Mouse (Mus musculus): ENCODE measurements around the gene Cdc42se2.

DNA sequence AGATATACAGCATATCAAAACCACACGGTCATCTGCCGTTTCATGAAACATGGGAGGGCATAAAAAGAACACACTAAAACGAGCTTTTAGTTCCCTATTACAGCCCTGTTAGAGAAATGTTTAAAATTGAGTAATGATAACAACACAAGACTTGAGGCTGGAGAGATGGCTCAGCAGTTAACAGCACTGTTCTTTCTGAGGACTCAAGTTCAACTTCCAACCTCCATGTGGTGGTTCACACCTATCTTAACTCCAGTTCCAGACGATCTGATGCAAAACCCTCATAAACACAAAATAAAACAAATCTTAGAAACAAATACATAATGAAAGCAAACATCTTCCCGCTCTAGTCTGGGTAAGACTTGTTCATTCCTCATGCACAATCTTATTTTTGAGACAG lies 24.7 kb downstream of the Cdc42se2 start:
- no peak for TF ChIP-seq CTCF (conservative IDR thresholded peaks at IDR 0.05 in 1 of 2, IDR thresholded peaks at IDR 0.05 in 1 of 2; ENCODE audit: low read depth in 2 of 2, low read length in 2 of 2)
- no peak for TF ChIP-seq UBTF (IDR thresholded peaks at IDR 0.05; ENCODE audit: low read depth, low read length)
- TF ChIP-seq POLR2A (IDR thresholded peaks at IDR 0.05; ENCODE audit: low read depth, low read length), result no peak
- no peak for TF ChIP-seq SMC3 (IDR thresholded peaks at IDR 0.05; ENCODE audit: low read depth, low read length)
- TF ChIP-seq E2F4 (IDR thresholded peaks at IDR 0.05; ENCODE audit: insufficient replicate concordance, low read depth, low read length), result no peak
- TF ChIP-seq MYC (IDR thresholded peaks at IDR 0.05; ENCODE audit: low read depth, low read length), result no peak
- no peak for TF ChIP-seq RCOR1 (conservative IDR thresholded peaks at IDR 0.05; ENCODE audit: low read depth, low read length)
- no peak for TF ChIP-seq ZNF384 (IDR thresholded peaks at IDR 0.05; ENCODE audit: low read depth, low read length)
- no peak for TF ChIP-seq MEF2A (IDR thresholded peaks at IDR 0.05; ENCODE audit: borderline replicate concordance, low read depth, low read length)
- no peak for TF ChIP-seq KAT2A (IDR thresholded peaks at IDR 0.05; ENCODE audit: insufficient replicate concordance, low read length)
